Mouse (Mus musculus) heart, embryonic 15.5 days (tissue): ENCODE data around the gene Twf2. TPM values are rescaled to one million over a fixed set of nuclear protein-coding genes. Genes with fewer than 3 reads are reported as not detected.

Experiments
- ATAC-seq: fragments of 200-750 bp; cut with Nextera tagmentation; replicated peaks from 2 replicates; pipeline ENCODE4 v1.8.0; 2017; ENCODE audit warnings: low read depth, moderate TSS enrichment; ENCODE audit not compliant: insufficient number of reproducible peaks, insufficient read depth, low FRiP score
- H3K27ac ChIP-seq: fragments of 300-500 bp; sonication (generic); 2 replicates; pipeline ENCODE4 v1.5.1; 2015; ENCODE audit warnings: mild to moderate bottlenecking, inconsistent platforms
- H3K27me3 ChIP-seq: fragments of 300-500 bp; sonication (generic); 2 replicates; pipeline ENCODE4 v1.6.1; 2015; ENCODE audit warnings: inconsistent platforms
- H3K36me3 ChIP-seq: fragments of 300-500 bp; sonication (generic); 2 replicates; pipeline ENCODE4 v1.6.1; 2015; ENCODE audit warnings: mild to moderate bottlenecking, inconsistent platforms
- H3K4me1 ChIP-seq: fragments of 300-500 bp; sonication (generic); replicated peaks from 2 replicates; pipeline ENCODE4 v1.6.1; 2015; ENCODE audit warnings: inconsistent platforms
- H3K4me2 ChIP-seq: fragments of 300-500 bp; sonication (generic); 2 replicates; pipeline ENCODE4 v1.6.1; 2015; ENCODE audit warnings: inconsistent platforms, mild to moderate bottlenecking, moderate library complexity
- H3K4me3 ChIP-seq: fragments of 300-500 bp; sonication (generic); 2 replicates; pipeline ENCODE4 v1.5.1; 2015; ENCODE audit warnings: mild to moderate bottlenecking, inconsistent platforms
- H3K9ac ChIP-seq: fragments of 300-500 bp; sonication (generic); 2 replicates; pipeline ENCODE4 v1.6.1; 2015; ENCODE audit warnings: mild to moderate bottlenecking, inconsistent platforms
- H3K9me3 ChIP-seq: fragments of 300-500 bp; sonication (generic); replicated peaks from 2 replicates; pipeline ENCODE4 v1.6.1; 2016; ENCODE audit warnings: inconsistent platforms
- WGBS: fragments of 180-500 bp; shearing (Covaris S2); methylation state at CpG from one replicate; pipeline ENCODE4 v1.1.7; 2015; ENCODE audit warnings: mixed read lengths; 5-methylcytosine and 5-hydroxymethylcytosine counted together
- polyA plus RNA-seq: library from polyadenylated mRNA; unstranded; fragments of >200 nt; fragmentation: Nextera tagmentation; extraction: Ambion mirVana; gene quantifications from 2 replicates; pipeline ENCODE4 v1.2.1, GENCODE M21; 2015

Twf2 gene
- 46.7 and 52.9 TPM in 2 replicates for polyA plus RNA-seq

GRCm38 (mm10) chr9:106202819-106203636 lies at the start of gene Twf2:
Twf2 (plus strand) TSS chr9:106203108.
- Histone ChIP-seq H3K27me3 (no peaks in the 10 kb centered on the region), H3K4me1 (peaks cover 54% of the 10 kb centered on the region), H3K27ac (peak within 1 kb of the TSS; percentile 85), H3K9ac (peak within 1 kb of the TSS; percentile 83), H3K36me3 (0 out of 2 replicates have a peak, but pooled peaks cover under 1% of the 10 kb centered on the region), H3K4me3 (peak within 1 kb of the TSS; percentile 87), H3K9me3 (no peaks in the 10 kb centered on the region), H3K4me2 (peak within 1 kb of the TSS; percentile 87)
- ATAC-seq = peak; percentile 87
- WGBS = 1% methylated on average over 61 of the region's 61 CpGs

GRCm38 (mm10) chr9:106154106-106154505 lies 48.8 kb upstream of the Twf2 start:
- no peak overlapping the region for H3K4me3 ChIP-seq
- no peak overlapping the region for H3K27ac ChIP-seq
- H3K9me3 ChIP-seq = no peaks in the 10 kb centered on the region
- peaks cover 31% of the 10 kb centered on the region for H3K27me3 ChIP-seq
- 76% methylated on average over 9 of the region's 9 CpGs for WGBS
- no peak for ATAC-seq
- H3K9ac ChIP-seq = no peak overlapping the region
- no peaks in the 10 kb centered on the region for H3K36me3 ChIP-seq
- H3K4me2 ChIP-seq = no peak overlapping the region
- H3K4me1 ChIP-seq = peaks cover 2% of the 10 kb centered on the region

- Histone ChIP-seq H3K4me1 (peaks cover 6% of the 10 kb centered on the region), H3K27me3 (peaks cover 8% of the 10 kb centered on the region), H3K27ac (no peak overlapping the region), H3K4me3 (no peak overlapping the region), H3K4me2 (no peak overlapping the region), H3K36me3 (no peaks in the 10 kb centered on the region), H3K9me3 (no peaks in the 10 kb centered on the region), H3K9ac (no peak overlapping the region)
- WGBS = 48% methylated on average over 5 of the region's 5 CpGs
- ATAC-seq = no peak
These were observed 46.5 kb upstream of the Twf2 start for GRCm38 (mm10) chr9:106156419-106156818.

GRCm38 (mm10) chr9:106156921-106157622 lies 45.8 kb upstream of the Twf2 start:
- no peak overlapping the region for H3K27ac ChIP-seq
- H3K4me2 ChIP-seq = no peak overlapping the region
- ATAC-seq = no peak
- no peaks in the 10 kb centered on the region for H3K36me3 ChIP-seq
- no peak overlapping the region for H3K4me3 ChIP-seq
- no peaks in the 10 kb centered on the region for H3K9me3 ChIP-seq
- 80% methylated on average over 21 of the region's 21 CpGs for WGBS
- peaks cover 6% of the 10 kb centered on the region for H3K4me1 ChIP-seq
- no peak overlapping the region for H3K9ac ChIP-seq
- peaks cover 11% of the 10 kb centered on the region for H3K27me3 ChIP-seq

- 82% methylated on average over 10 of the region's 10 CpGs for WGBS
- H3K4me1 ChIP-seq = peaks cover 6% of the 10 kb centered on the region
- no peak overlapping the region for H3K9ac ChIP-seq
- no peak for ATAC-seq
- peaks cover 6% of the 10 kb centered on the region for H3K27me3 ChIP-seq
- no peaks in the 10 kb centered on the region for H3K36me3 ChIP-seq
- H3K4me3 ChIP-seq = no peak overlapping the region
- no peaks in the 10 kb centered on the region for H3K9me3 ChIP-seq
- H3K4me2 ChIP-seq = no peak overlapping the region
- no peak overlapping the region for H3K27ac ChIP-seq
These were observed 45.3 kb upstream of the Twf2 start for GRCm38 (mm10) chr9:106157623-106157925.

DNA sequence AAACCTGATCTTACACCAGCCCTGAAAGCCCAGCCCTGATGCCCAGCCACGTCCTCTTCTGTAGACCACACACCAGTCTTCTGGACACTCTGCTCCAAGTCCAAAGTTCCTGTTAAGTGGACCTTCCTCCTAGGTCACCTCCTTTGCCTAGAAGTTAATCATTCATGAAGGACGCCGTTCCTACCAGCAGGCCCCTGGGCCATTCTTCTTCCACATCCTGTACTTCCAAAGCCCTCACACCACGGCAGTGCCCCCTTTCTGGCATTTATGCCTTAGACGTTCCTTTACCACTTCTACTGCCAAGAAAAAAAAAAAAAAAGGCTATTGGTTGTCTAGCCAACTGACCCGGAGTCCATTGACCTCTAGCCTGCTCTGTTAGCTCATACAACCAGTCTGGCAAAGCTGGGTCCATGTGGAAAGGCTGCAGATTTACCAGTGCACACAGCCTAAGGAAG lies 44.8 kb upstream of the Twf2 start, which contains the start of gene Glyctk:
Glyctk (minus strand) TSS at position 102 of the 455 bp plus-strand sequence.
- WGBS = 75% methylated on average over 6 of the region's 6 CpGs
- Histone ChIP-seq H3K9me3 (no peaks in the 10 kb centered on the region), H3K4me3 (no peak within 1 kb of the TSS), H3K27me3 (peaks cover 5% of the 10 kb centered on the region; the same call in 1 of the 2 replicates), H3K4me2 (no peak within 1 kb of the TSS), H3K4me1 (peaks cover 6% of the 10 kb centered on the region), H3K36me3 (no peaks in the 10 kb centered on the region), H3K9ac (no peak within 1 kb of the TSS), H3K27ac (no peak within 1 kb of the TSS)
- ATAC-seq = no peak

DNA sequence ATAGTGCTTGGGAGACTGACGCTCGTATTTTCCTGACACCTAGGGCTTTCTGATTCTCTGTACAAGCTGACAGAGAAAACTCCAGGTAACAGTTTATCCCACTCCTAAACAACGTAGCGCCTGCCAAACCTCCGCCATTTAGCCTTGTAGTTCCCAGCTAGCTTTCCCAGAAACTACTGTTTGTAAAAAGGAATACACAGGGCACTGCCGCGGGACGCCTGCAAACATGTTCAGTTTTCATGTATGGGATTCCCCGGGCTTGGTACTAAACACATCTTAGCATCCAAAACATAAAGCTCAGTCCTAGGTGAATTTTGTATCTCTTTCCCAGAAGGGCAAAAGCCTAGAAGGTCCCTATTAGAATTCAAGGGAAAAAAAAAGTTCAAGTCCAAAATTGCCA lies 43.7 kb upstream of the Twf2 start:
- H3K36me3 ChIP-seq = no peaks in the 10 kb centered on the region
- no peak for ATAC-seq
- no peak overlapping the region for H3K4me3 ChIP-seq
- H3K27me3 ChIP-seq = peaks cover 5% of the 10 kb centered on the region; the same call in 1 of the 2 replicates
- no peak overlapping the region for H3K27ac ChIP-seq
- peaks cover 6% of the 10 kb centered on the region for H3K4me1 ChIP-seq
- peak overlapping the region; percentile 70 for H3K4me2 ChIP-seq
- 82% methylated on average over 9 of the region's 9 CpGs for WGBS
- H3K9me3 ChIP-seq = no peaks in the 10 kb centered on the region
- no peak overlapping the region for H3K9ac ChIP-seq

DNA sequence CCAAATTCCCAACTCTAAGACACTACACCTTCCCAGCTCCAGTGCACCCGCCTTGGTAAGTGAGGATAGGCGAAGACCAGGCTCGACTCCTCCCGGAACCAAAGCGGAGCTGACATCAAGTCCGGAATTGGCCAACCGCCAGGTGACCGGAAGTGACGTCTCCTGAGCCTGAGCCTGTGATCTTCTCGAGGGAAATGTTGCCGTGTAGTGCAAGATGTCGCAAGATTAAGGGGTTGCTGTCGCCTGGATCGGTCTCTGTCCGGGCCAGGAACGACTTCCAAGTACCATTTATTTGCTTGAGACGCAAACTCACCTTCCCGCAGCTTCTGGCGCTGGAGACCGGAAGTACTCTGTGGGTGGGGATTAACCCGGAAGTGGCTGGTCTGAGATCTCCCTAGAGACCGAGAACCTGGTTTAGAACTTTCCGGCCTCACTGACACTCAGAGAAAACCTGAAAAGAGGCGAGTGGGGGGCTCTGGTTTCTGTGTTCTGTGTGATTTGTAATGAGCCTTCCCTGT lies 43.1 kb upstream of the Twf2 start:
- Histone ChIP-seq H3K27me3 (peaks cover 5% of the 10 kb centered on the region; the same call in 1 of the 2 replicates), H3K36me3 (no peaks in the 10 kb centered on the region), H3K4me2 (peak overlapping the region; percentile 70), H3K4me3 (peak overlapping the region; percentile 78), H3K4me1 (peaks cover 6% of the 10 kb centered on the region), H3K9me3 (no peaks in the 10 kb centered on the region), H3K27ac (peak overlapping the region; percentile 93), H3K9ac (peak overlapping the region; percentile 70)
- ATAC-seq = peak; percentile 85
- WGBS = 2% methylated on average over 24 of the region's 24 CpGs

GRCm38 (mm10) chr9:106160426-106160825 lies 42.5 kb upstream of the Twf2 start:
- Histone ChIP-seq H3K4me1 (peaks cover 6% of the 10 kb centered on the region), H3K27me3 (peaks cover 5% of the 10 kb centered on the region; the same call in 1 of the 2 replicates), H3K4me3 (peak overlapping the region; percentile 78), H3K4me2 (peak overlapping the region; percentile 70), H3K27ac (peak overlapping the region; percentile 93; the same call in 1 of the 2 replicates), H3K9me3 (no peaks in the 10 kb centered on the region), H3K36me3 (no peaks in the 10 kb centered on the region), H3K9ac (peak overlapping the region; percentile 70; the same call in 1 of the 2 replicates)
- ATAC-seq = no peak
- 41% methylated on average over 5 of the region's 5 CpGs for WGBS

- Histone ChIP-seq H3K4me1 (peaks cover 7% of the 10 kb centered on the region), H3K9me3 (no peaks in the 10 kb centered on the region), H3K27me3 (peaks cover 3% of the 10 kb centered on the region; the same call in 1 of the 2 replicates), H3K4me3 (no peak overlapping the region), H3K9ac (no peak overlapping the region), H3K4me2 (no peak overlapping the region), H3K27ac (no peak overlapping the region), H3K36me3 (no peaks in the 10 kb centered on the region)
- 55% methylated on average over 2 of the region's 2 CpGs for WGBS
- ATAC-seq = no peak
These were observed 36.2 kb upstream of the Twf2 start for GRCm38 (mm10) chr9:106166709-106167108.

GRCm38 (mm10) chr9:106167241-106167640 lies 35.7 kb upstream of the Twf2 start:
- no peak for ATAC-seq
- Histone ChIP-seq H3K4me2 (no peak overlapping the region), H3K36me3 (no peaks in the 10 kb centered on the region), H3K9me3 (no peaks in the 10 kb centered on the region), H3K27me3 (no peaks in the 10 kb centered on the region), H3K27ac (no peak overlapping the region), H3K4me3 (no peak overlapping the region), H3K9ac (no peak overlapping the region), H3K4me1 (peaks cover 7% of the 10 kb centered on the region)
- 78% methylated on average over 3 of the region's 3 CpGs for WGBS
